In the genomic region with DNA sequence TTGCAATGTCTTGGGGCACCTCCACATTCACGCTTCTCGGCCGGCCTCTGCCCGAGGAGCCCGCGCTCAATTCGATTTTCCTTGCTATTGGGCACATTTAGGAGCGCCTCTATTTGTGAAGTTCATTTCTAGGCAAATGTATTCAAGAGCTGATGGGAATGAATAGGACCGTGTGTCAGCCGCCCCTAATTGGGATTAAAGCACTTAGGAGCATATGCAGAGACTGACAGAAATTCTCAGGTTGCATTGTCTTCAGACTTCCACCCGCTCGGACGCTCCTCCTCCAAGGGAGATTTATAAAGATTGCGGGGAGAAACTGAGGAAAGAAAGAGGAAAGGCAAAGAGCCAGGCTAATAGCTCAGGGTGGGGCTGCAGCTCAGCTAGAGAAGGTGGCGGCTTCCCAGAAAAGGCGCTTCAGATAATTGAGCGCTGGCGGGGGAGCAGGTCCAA, we compare ENCODE assay signal across 9 mouse cellular contexts. TPM values are rescaled to one million over a fixed set of nuclear protein-coding genes. Genes with fewer than 3 reads are reported as not detected.
DNase-seq lines count a peak whose midpoint lies in the region; ATAC-seq lines count a peak whose summit lies in the region.
"Had no signal": no experiment of that assay in that cellular context is flagged by ENCODE, and none has a peak within 500 bp of the region (broad histone marks: within the 10 kb centered on the region; RNA-seq: fewer than 3 reads in every experiment).

No protein-coding gene starts in this region.

- intact Hi-C loops in left cerebral cortex, postnatal 36 days (cut with DNase I): loop anchor here (10.0 kb wide), 1 partner anchor 795 kb away; the partner anchor contains the start of gene Pou3f2

- peaks cover 88% of the 10 kb centered on the region for H3K27me3 ChIP-seq in kidney, embryonic 16.5 days (ENCODE audit: insufficient read depth, low read length)
- H3K27me3 ChIP-seq in forebrain, embryonic 11.5 days (ENCODE audit: control insufficient read depth, insufficient read depth, low read length): peaks cover 78% of the 10 kb centered on the region
- peaks cover 82% of the 10 kb centered on the region for H3K27me3 ChIP-seq in limb, embryonic 11.5 days (ENCODE audit: control insufficient read depth, insufficient read depth, low read length)
- peaks cover 69% of the 10 kb centered on the region for H3K27me3 ChIP-seq in stomach, embryonic 15.5 days (replicated peaks)

- no peak overlapping the region for H3K9ac ChIP-seq in kidney, embryonic 16.5 days (replicated peaks; ENCODE audit: low read length)
- no peak overlapping the region for H3K9ac ChIP-seq in forebrain, embryonic 11.5 days (ENCODE audit: low read length)
- H3K9ac ChIP-seq in limb, embryonic 11.5 days (ENCODE audit: low read length): no peak overlapping the region
- H3K9ac ChIP-seq in stomach, embryonic 15.5 days: no peak overlapping the region
- H3K9ac ChIP-seq: lung, embryonic 14.5 days had no signal

- under 1% methylated on average over 18 of the region's 18 CpGs for WGBS in kidney, embryonic 16.5 days
- WGBS in forebrain, embryonic 11.5 days: under 1% methylated on average over 18 of the region's 18 CpGs
- WGBS in limb, embryonic 11.5 days: under 1% methylated on average over 18 of the region's 18 CpGs
- WGBS in stomach, embryonic 15.5 days: under 1% methylated on average over 18 of the region's 18 CpGs

- H3K4me3 ChIP-seq in kidney, embryonic 16.5 days (ENCODE audit: low read length): no peak overlapping the region
- no peak overlapping the region for H3K4me3 ChIP-seq in forebrain, embryonic 11.5 days (ENCODE audit: low read depth, low read length)
- no peak overlapping the region for H3K4me3 ChIP-seq in limb, embryonic 11.5 days (ENCODE audit: low read depth, low read length)
- H3K4me3 ChIP-seq in stomach, embryonic 15.5 days (replicated peaks): 0 out of 2 replicates have a peak overlapping the region, but pooled peaks have one; percentile 5

- no peaks in the 10 kb centered on the region for H3K9me3 ChIP-seq in kidney, embryonic 16.5 days (ENCODE audit: low read length)
- H3K9me3 ChIP-seq in forebrain, embryonic 11.5 days (ENCODE audit: control insufficient read depth, low read length): no peaks in the 10 kb centered on the region
- no peaks in the 10 kb centered on the region for H3K9me3 ChIP-seq in limb, embryonic 11.5 days (ENCODE audit: control insufficient read depth, low read length)
- no peaks in the 10 kb centered on the region for H3K9me3 ChIP-seq in stomach, embryonic 15.5 days

- H3K4me2 ChIP-seq in kidney, embryonic 16.5 days (replicated peaks; ENCODE audit: low read depth, low read length): peak overlapping the region; percentile 85; the same call in 1 of the 2 replicates
- peak overlapping the region; percentile 97; the same call in 1 of the 2 replicates for H3K4me2 ChIP-seq in forebrain, embryonic 11.5 days (ENCODE audit: low read depth, low read length, severe bottlenecking)
- no peak overlapping the region for H3K4me2 ChIP-seq in limb, embryonic 11.5 days (ENCODE audit: low read depth, severe bottlenecking)
- H3K4me2 ChIP-seq in stomach, embryonic 15.5 days: peak overlapping the region; percentile 90; the same call in 1 of the 2 replicates

- H3K36me3 ChIP-seq in kidney, embryonic 16.5 days (ENCODE audit: insufficient read depth, low read length): no peaks in the 10 kb centered on the region
- no peaks in the 10 kb centered on the region for H3K36me3 ChIP-seq in forebrain, embryonic 11.5 days (ENCODE audit: control insufficient read depth, insufficient read depth, low read length)
- no peaks in the 10 kb centered on the region for H3K36me3 ChIP-seq in limb, embryonic 11.5 days (ENCODE audit: control insufficient read depth, insufficient read depth, low read length)
- H3K36me3 ChIP-seq in stomach, embryonic 15.5 days: no peaks in the 10 kb centered on the region

- no peak for DNase-seq in kidney, adult 9 months
- DNase-seq in forebrain, embryonic 11.5 days (ENCODE audit: low spot score): peak; percentile 80
- peak; percentile 55 for DNase-seq in limb, embryonic 11.5 days (ENCODE audit: low spot score)
- DNase-seq in left cerebral cortex, postnatal 36 days (ENCODE audit: low spot score in 2 of 2): no peak
- no peak for DNase-seq in liver
- DNase-seq: thymus, adult 2 months had no signal

- ATAC-seq in kidney, embryonic 16.5 days (ENCODE audit: low FRiP score, low TSS enrichment): no peak
- peak; percentile 54 for ATAC-seq in forebrain, embryonic 11.5 days (replicated peaks; ENCODE audit: low FRiP score)
- ATAC-seq in limb, embryonic 11.5 days (ENCODE audit: insufficient number of reproducible peaks, low FRiP score, low TSS enrichment, low read depth): no peak
- ATAC-seq in stomach, embryonic 15.5 days (ENCODE audit: insufficient read depth, low FRiP score, low read depth): no peak

- H3K27ac ChIP-seq in kidney, embryonic 16.5 days (ENCODE audit: low read length): no peak overlapping the region
- no peak overlapping the region for H3K27ac ChIP-seq in forebrain, embryonic 11.5 days (ENCODE audit: low read depth, low read length)
- H3K27ac ChIP-seq in limb, embryonic 11.5 days (replicated peaks; ENCODE audit: low read depth, low read length): no peak overlapping the region
- H3K27ac ChIP-seq in stomach, embryonic 15.5 days: no peak overlapping the region

- peaks cover 10% of the 10 kb centered on the region for H3K4me1 ChIP-seq in kidney, embryonic 16.5 days (ENCODE audit: insufficient read depth, low read length)
- H3K4me1 ChIP-seq in forebrain, embryonic 11.5 days (replicated peaks; ENCODE audit: control insufficient read depth, insufficient read depth, low read length): peaks cover 17% of the 10 kb centered on the region
- H3K4me1 ChIP-seq in limb, embryonic 11.5 days (ENCODE audit: control insufficient read depth, insufficient read depth, low read length): no peaks in the 10 kb centered on the region
- peaks cover 8% of the 10 kb centered on the region for H3K4me1 ChIP-seq in stomach, embryonic 15.5 days

RNA-seq across cellular contexts. Expression of gene Prdm13, which starts 3.8 kb away (rescaled TPM):
- not detected in 2 replicates for polyA plus RNA-seq in kidney, embryonic 16.5 days (2015; fragmentation: Nextera tagmentation; extraction: Ambion mirVana)
- polyA plus RNA-seq in forebrain, embryonic 11.5 days (2014; fragmentation: Nextera tagmentation; extraction: Ambion mirVana): 0.24 and 0.44 TPM in 2 replicates
- not detected in 2 replicates for polyA plus RNA-seq in limb, embryonic 11.5 days (2014; fragmentation: Nextera tagmentation; extraction: Ambion mirVana)
- not detected in 2 replicates for polyA plus RNA-seq in stomach, embryonic 15.5 days (2015; fragmentation: Nextera tagmentation; extraction: Ambion mirVana)
- total RNA-seq in left cerebral cortex, postnatal 36 days (2021): not detected
- polyA plus RNA-seq: lung, embryonic 14.5 days; thymus, adult 2 months had no signal

RNA-seq across cellular contexts. Expression of gene Ccnc, which starts 38.0 kb away (rescaled TPM):
- polyA plus RNA-seq in kidney, embryonic 16.5 days (2015; fragmentation: Nextera tagmentation; extraction: Ambion mirVana): 40.2 and 40.7 TPM in 2 replicates
- 70.2 and 73.3 TPM in 2 replicates for polyA plus RNA-seq in forebrain, embryonic 11.5 days (2014; fragmentation: Nextera tagmentation; extraction: Ambion mirVana)
- polyA plus RNA-seq in limb, embryonic 11.5 days (2014; fragmentation: Nextera tagmentation; extraction: Ambion mirVana): 47.8 and 48.5 TPM in 2 replicates
- 38.0 and 39.5 TPM in 2 replicates for polyA plus RNA-seq in stomach, embryonic 15.5 days (2015; fragmentation: Nextera tagmentation; extraction: Ambion mirVana)
- total RNA-seq in left cerebral cortex, postnatal 36 days (2021): 10 to 100 TPM; 28.8 to 38.9 TPM

Comparison
In these comparisons a context has a peak if more than half of its experiments do, and no peak if none do; other contexts are left out.
1. DNase-seq: peak in forebrain, embryonic 11.5 days (single experiment) and limb, embryonic 11.5 days (single experiment); none in kidney, adult 9 months (single experiment), left cerebral cortex, postnatal 36 days (0 of 2) and liver (single experiment).